8 mouse cellular contexts compared by ENCODE assay signal in genomic region chr2:31139991-31140771, GRCm38 (mm10). TPM values are rescaled to one million over a fixed set of nuclear protein-coding genes. Genes with fewer than 3 reads are reported as not detected.
DNase-seq lines count a peak whose midpoint lies in the region; ATAC-seq and TF ChIP-seq lines count a peak whose summit lies in the region.

No protein-coding gene starts in this region.

- H3K9ac ChIP-seq in liver, embryonic 13.5 days = peak overlapping the region; percentile 84; the same call in 1 of the 2 replicates

- H3K27me3 ChIP-seq in thymus, adult 2 months (ENCODE audit: control insufficient read depth, insufficient read depth, low read length) = no peaks in the 10 kb centered on the region
- peaks cover 13% of the 10 kb centered on the region; the same call in 1 of the 2 replicates for H3K27me3 ChIP-seq in liver, embryonic 13.5 days

- H3K36me3 ChIP-seq in thymus, adult 2 months (ENCODE audit: control insufficient read depth, insufficient read depth, low read length) = no peaks in the 10 kb centered on the region
- H3K36me3 ChIP-seq in liver, embryonic 13.5 days = no peaks in the 10 kb centered on the region

- no peak for TF ChIP-seq POLR2A in thymus, adult 2 months (IDR thresholded peaks at IDR 0.05; ENCODE audit: control insufficient read depth, extremely low read depth, insufficient read depth, low read length, poor library complexity)

- peak overlapping the region; percentile 5; the same call in 1 of the 2 replicates for H3K4me3 ChIP-seq in thymus, adult 2 months (ENCODE audit: control insufficient read depth, insufficient read depth, low read length)
- H3K4me3 ChIP-seq in liver, embryonic 13.5 days (replicated peaks) = peak overlapping the region; percentile 79

- no peaks in the 10 kb centered on the region for H3K9me3 ChIP-seq in liver, embryonic 13.5 days (replicated peaks)

- no peak for TF ChIP-seq CTCF in thymus, adult 2 months (IDR thresholded peaks at IDR 0.05; ENCODE audit: borderline replicate concordance, control insufficient read depth, extremely low read depth, insufficient read depth, low read length, poor library complexity)

- WGBS in thymus, adult 2 months = 33% methylated on average over 12 of the region's 12 CpGs
- WGBS in liver, embryonic 13.5 days (ENCODE audit: insufficient replicate concordance) = 59% methylated on average over 12 of the region's 12 CpGs

- H3K4me2 ChIP-seq in liver, embryonic 13.5 days = peak overlapping the region; percentile 98

- no peak overlapping the region for H3K27ac ChIP-seq in thymus, adult 2 months (ENCODE audit: control insufficient read depth, insufficient read depth, low read length)
- no peak overlapping the region for H3K27ac ChIP-seq in liver, embryonic 13.5 days

- H3K4me1 ChIP-seq in thymus, adult 2 months (replicated peaks; ENCODE audit: control insufficient read depth, insufficient read depth, low read length) = peaks cover 56% of the 10 kb centered on the region
- peaks cover 77% of the 10 kb centered on the region for H3K4me1 ChIP-seq in liver, embryonic 13.5 days (replicated peaks)

- peak; percentile 48 for DNase-seq in cerebellum, adult 9-10 months
- DNase-seq in cerebellum, postnatal 10 days = no peak
- no peak for DNase-seq in thymus, adult 2 months
- DNase-seq in thymus, postnatal 10 days (ENCODE audit: low spot score in 2 of 2) = no peak
- DNase-seq in liver, embryonic 13.5 days = no peak
- DNase-seq in kidney, adult 9 months = no peak
- DNase-seq in embryo, embryonic 9.5 days (ENCODE audit: extremely low spot score) = no peak

- no peak for ATAC-seq in liver, embryonic 13.5 days (ENCODE audit: low read depth)
- ATAC-seq in erythroblast, adult 5-6 weeks (replicated peaks; ENCODE audit: low FRiP score, poor library complexity, severe bottlenecking) = no peak

RNA-seq across cellular contexts. Expression of gene Fnbp1, which starts 1.6 kb away (rescaled TPM):
- polyA plus RNA-seq in thymus, adult 2 months (2012; rRNA removed) = 148 and 160 TPM in 2 replicates
- 5.7 and 6.9 TPM in 2 replicates for polyA plus RNA-seq in liver, embryonic 13.5 days (2015; fragmentation: Nextera tagmentation; extraction: Ambion mirVana)
- 15.5 and 20.4 TPM in 2 replicates for total RNA-seq in erythroblast, adult 5-6 weeks (2015; ENCODE audit: low replicate concordance)
- 2.9 and 6.1 TPM in 2 replicates for total RNA-seq in erythroblast, adult 5-6 weeks (2017; ENCODE audit: low replicate concordance)

RNA-seq across cellular contexts. Expression of gene Gpr107, which starts 11.9 kb away (rescaled TPM):
- 33.2 and 34.6 TPM in 2 replicates for polyA plus RNA-seq in thymus, adult 2 months (2012; rRNA removed)
- polyA plus RNA-seq in liver, embryonic 13.5 days (2015; fragmentation: Nextera tagmentation; extraction: Ambion mirVana) = 11.8 and 14.1 TPM in 2 replicates
- total RNA-seq in erythroblast, adult 5-6 weeks (2015; ENCODE audit: low replicate concordance) = 2.5 and 10.7 TPM in 2 replicates
- total RNA-seq in erythroblast, adult 5-6 weeks (2017; ENCODE audit: low replicate concordance) = 11.7 TPM in 2 replicates

Comparison
In these comparisons a context has a peak if more than half of its experiments do, and no peak if none do; other contexts are left out.
1. RNA of gene Fnbp1, which starts 1.6 kb away (polyA plus RNA-seq): 148 to 160 TPM in thymus, adult 2 months; 5.7 to 6.9 TPM in liver, embryonic 13.5 days; every median in the first group is over 10 times any median in the second.